Mouse (Mus musculus) spleen, adult 2 months (tissue): Measurements from ENCODE around the gene Hnrnpul1. TPM values are rescaled to one million over a fixed set of nuclear protein-coding genes. Genes with fewer than 3 reads are reported as not detected.
"Not testable (repeated sequence)": the region's sequence is repeated elsewhere in the genome, so short reads cannot be mapped to it uniquely, and the experiment has no call there.

ENCODE experiments used
- DNase-seq, 2 experiments: peaks; one replicate each; pipeline versions ENCODE4 v3.0.0 to v3.0.0-alpha.2; 2012 to 2021; ENCODE audit warnings: low spot score in 2 of 2, low read depth in 1 of 2
- H3K27ac ChIP-seq: fragments of 200-500 bp; 2 replicates; pipeline ENCODE4 v1.5.1; 2012; ENCODE audit warnings: low read length, inconsistent platforms; ENCODE audit not compliant: insufficient read depth
- H3K27me3 ChIP-seq: fragments of 200-500 bp; 2 replicates; pipeline ENCODE4 v1.6.1; 2012; ENCODE audit warnings: mild to moderate bottlenecking, moderate library complexity, low read length, inconsistent platforms; ENCODE audit not compliant: control insufficient read depth, insufficient read depth
- H3K36me3 ChIP-seq: fragments of 200-500 bp; 2 replicates; pipeline ENCODE4 v1.6.1; 2012; ENCODE audit warnings: mild to moderate bottlenecking, low read length, inconsistent platforms; ENCODE audit not compliant: control insufficient read depth, insufficient read depth
- H3K4me1 ChIP-seq: fragments of 200-500 bp; 2 replicates; pipeline ENCODE4 v1.6.1; 2011; ENCODE audit warnings: inconsistent platforms; ENCODE audit not compliant: control insufficient read depth, insufficient read depth, insufficient read length
- H3K4me3 ChIP-seq: fragments of 200-500 bp; 2 replicates; pipeline ENCODE4 v1.5.1; 2011; ENCODE audit warnings: mild to moderate bottlenecking, inconsistent platforms; ENCODE audit not compliant: insufficient read depth, insufficient read length; ENCODE audit errors: extremely low read depth
- CTCF ChIP-seq: fragments of 200-500 bp; IDR thresholded peaks from 2 replicates; pipeline ENCODE4 v1.5.1; 2011; ENCODE audit warnings: mild to moderate bottlenecking, inconsistent platforms; ENCODE audit not compliant: insufficient read depth, insufficient read length, insufficient replicate concordance; ENCODE audit errors: extremely low read depth
- POLR2A ChIP-seq: fragments of 200-500 bp; IDR thresholded peaks from 2 replicates; pipeline ENCODE4 v1.6.1; 2011; ENCODE audit warnings: low read depth, low read length, inconsistent platforms
- WGBS: fragments of 180-500 bp; shearing (Covaris S2); methylation state at CpG from one replicate; pipeline ENCODE4 v1.1.7; 2018; 5-methylcytosine and 5-hydroxymethylcytosine counted together
- polyA plus RNA-seq: library from polyadenylated mRNA; depleted of rRNA; stranded (reverse); fragments of >200 nt; gene quantifications from 2 replicates; pipeline ENCODE4 v1.2.3, GENCODE M21; 2012

Gene Hnrnpul1
- polyA plus RNA-seq, 1 experiment = 49.6 TPM

DNA sequence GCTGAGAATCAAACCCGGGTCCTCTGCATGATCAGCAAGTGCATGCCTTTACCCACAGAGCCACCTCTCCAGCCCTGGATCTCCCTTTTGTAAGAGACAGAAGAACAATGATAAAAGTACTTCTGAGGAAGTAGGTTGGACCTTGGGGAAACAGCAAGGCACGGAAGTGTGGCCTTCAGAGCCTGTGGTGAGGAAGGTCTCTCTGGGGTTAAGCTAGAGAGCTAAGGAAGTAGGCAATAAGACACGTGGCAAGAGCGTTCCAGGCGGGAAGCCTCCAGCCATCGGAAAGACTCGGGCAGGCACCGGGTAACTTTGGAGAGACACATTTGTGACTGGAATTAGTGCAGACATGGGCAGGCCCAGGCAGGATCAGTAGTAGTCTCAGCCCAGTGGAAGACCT is 40.2 kb upstream of the Hnrnpul1 start:
- DNase-seq = no peak
- Histone ChIP-seq H3K27ac (no peak overlapping the region), H3K4me1 (no peaks in the 10 kb centered on the region), H3K36me3 (no peaks in the 10 kb centered on the region), H3K27me3 (no peaks in the 10 kb centered on the region), H3K4me3 (no peak overlapping the region)
- WGBS = 80% methylated on average over 8 of the region's 8 CpGs
- no peak for TF ChIP-seq CTCF
- no peak for TF ChIP-seq POLR2A

DNA sequence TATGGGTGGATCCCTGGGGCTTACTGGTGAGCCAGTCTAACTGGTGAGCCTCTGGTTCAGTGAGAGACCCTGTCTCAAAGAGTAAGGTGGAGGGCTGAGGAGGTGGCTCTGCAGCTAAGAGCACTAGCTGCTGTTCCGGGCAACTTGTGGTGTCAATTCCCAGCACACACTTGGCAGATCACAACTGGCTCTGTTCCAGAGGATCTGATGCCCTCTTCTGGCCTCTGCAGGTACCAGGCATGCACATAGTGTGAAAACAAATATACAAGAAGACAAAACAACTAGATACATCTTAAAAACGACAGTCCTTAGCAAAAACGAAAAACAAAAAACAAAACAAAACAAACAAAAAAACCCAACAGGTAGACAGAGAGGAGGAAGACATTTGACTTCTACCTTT is 39.1 kb upstream of the Hnrnpul1 start:
- WGBS = 66% methylated on average over 3 of the region's 3 CpGs
- Histone ChIP-seq H3K4me3 (no peak overlapping the region), H3K36me3 (no peaks in the 10 kb centered on the region), H3K27ac (no peak overlapping the region), H3K27me3 (peaks cover 1% of the 10 kb centered on the region; the same call in 1 of the 2 replicates), H3K4me1 (no peaks in the 10 kb centered on the region)
- no peak for DNase-seq
- no peak for TF ChIP-seq POLR2A
- no peak for TF ChIP-seq CTCF

DNA sequence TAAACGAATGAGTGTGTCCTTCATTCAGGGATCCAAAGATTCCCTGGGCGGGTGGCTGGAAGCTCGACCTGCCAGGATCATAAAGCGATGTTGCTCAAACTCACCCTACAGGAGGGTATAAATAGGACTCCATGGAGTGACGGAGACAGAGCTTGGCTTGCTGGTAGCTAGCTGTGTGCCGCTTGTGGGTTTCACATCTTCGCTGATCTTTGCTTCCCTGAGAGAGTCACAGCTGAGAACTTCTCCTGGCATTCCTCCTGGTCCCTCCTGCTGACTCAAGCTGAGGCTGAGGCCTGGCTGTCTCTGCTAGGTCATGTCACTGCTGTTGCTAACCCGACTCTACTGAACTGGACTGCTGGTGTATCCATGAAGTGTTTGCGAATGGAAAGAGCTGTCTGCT is 38.4 kb upstream of the Hnrnpul1 start:
- H3K27ac ChIP-seq, H3K27me3 ChIP-seq, H3K4me3 ChIP-seq, DNase-seq, H3K36me3 ChIP-seq, H3K4me1 ChIP-seq: not testable (repeated sequence)
- 80% methylated on average over 9 of the region's 9 CpGs for WGBS

DNA sequence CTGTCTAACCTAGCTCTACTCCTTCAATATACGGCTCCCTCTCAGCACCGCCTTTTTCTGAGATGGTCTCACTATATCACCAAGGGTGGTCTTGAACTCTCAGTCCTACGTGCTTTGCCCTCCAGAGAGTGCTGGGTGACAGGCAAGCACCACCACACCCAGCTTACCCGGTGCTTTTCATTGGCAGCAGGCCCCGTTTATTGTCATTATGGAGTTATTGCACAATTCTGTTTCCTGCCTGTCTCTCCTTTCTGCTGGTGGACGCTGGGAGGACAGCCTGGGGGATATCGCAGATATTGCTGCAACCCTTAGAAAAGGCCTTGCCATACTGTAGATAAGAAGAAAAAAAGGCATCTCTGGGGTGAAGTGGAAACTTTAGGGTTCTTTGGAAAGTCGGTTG is 36.1 kb upstream of the Hnrnpul1 start:
- Histone ChIP-seq H3K36me3 (no peaks in the 10 kb centered on the region), H3K4me3 (no peak overlapping the region), H3K27ac (no peak overlapping the region), H3K27me3 (peaks cover 8% of the 10 kb centered on the region; the same call in 1 of the 2 replicates), H3K4me1 (peaks cover 2% of the 10 kb centered on the region; the same call in 1 of the 2 replicates)
- TF ChIP-seq CTCF = no peak
- TF ChIP-seq POLR2A = no peak
- no peak for DNase-seq
- WGBS = 57% methylated on average over 8 of the region's 8 CpGs

DNA sequence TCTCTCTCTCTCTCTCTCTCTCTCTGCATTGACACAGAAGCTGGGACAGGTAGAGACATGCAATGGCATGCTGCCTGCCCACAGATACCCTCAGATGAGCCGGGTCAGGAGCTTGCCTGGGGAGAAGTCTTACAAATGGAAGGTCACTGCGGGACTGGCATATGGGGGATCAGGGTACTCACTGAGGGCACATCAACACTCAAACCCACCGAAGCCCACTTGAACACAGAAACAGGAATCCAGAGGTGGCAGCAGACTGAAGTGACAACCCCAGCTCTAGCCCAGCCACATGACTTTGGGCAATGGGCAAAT is 34.5 kb upstream of the Hnrnpul1 start:
- H3K4me1 ChIP-seq = peaks cover 2% of the 10 kb centered on the region; the same call in 1 of the 2 replicates
- no peaks in the 10 kb centered on the region for H3K36me3 ChIP-seq
- H3K4me3 ChIP-seq = peak overlapping the region; percentile 45
- H3K27me3 ChIP-seq = peaks cover 8% of the 10 kb centered on the region; the same call in 1 of the 2 replicates
- TF ChIP-seq POLR2A = no peak
- no peak for TF ChIP-seq CTCF
- 82% methylated on average over 3 of the region's 3 CpGs for WGBS
- peak overlapping the region; percentile 37; the same call in 1 of the 2 replicates for H3K27ac ChIP-seq
- no peak for DNase-seq

DNA sequence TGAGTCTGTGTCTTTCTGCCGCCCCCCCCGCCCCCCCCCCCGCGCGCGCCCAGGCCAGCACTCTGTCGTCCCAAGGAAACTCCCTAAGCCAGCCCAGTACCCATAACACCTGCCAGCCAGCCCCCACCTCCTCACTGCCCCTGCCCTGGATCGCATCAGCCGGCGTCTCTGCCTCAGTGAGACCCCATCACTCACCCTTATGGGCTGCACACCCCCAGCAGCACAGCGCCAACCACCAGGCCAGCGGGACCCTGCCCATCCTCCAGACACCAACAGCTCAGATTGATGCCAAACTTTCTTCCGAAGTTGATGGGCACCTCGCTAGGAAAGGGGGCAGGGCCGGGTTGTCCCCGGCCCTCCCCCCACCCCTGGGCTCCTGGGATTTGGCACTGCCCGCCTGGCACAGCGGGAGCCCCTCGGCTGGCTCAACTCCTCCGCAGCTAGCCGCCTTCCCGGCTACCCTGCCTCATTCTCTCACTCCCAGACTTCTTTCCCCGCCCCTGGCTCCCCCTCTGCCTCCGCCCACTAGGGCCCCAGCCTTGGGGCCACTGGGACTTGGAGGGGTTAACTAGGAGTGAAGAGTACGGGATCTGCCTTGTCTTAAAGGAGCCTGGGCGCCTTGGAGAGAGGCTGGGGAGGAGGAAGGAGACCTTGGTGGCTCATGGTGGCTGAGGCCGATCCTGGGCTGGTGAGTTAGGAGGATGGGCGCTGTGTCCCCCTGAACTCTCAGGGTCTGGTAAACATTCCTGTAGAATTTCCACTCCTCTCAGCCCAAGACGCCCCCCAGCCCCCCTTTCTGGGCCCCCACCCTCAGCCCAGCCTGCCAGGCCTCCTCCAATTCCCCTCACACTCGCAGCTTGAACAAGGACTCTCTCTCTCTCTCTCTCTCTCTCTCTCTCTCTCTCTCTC is 33.9 kb upstream of the Hnrnpul1 start, which contains the start of gene Axl:
Gene Axl (minus strand): TSS at position 486 of the 909 bp plus-strand sequence.
- 15% methylated on average over 30 of the region's 30 CpGs for WGBS
- H3K4me3 ChIP-seq = peak within 1 kb of the TSS; percentile 45
- peaks cover 2% of the 10 kb centered on the region; the same call in 1 of the 2 replicates for H3K4me1 ChIP-seq
- no peaks in the 10 kb centered on the region for H3K36me3 ChIP-seq
- peak within 1 kb of the TSS; percentile 64 for H3K27ac ChIP-seq
- no peak for DNase-seq
- TF ChIP-seq POLR2A (no peak), CTCF (no peak)
- peaks cover 8% of the 10 kb centered on the region; the same call in 1 of the 2 replicates for H3K27me3 ChIP-seq

DNA sequence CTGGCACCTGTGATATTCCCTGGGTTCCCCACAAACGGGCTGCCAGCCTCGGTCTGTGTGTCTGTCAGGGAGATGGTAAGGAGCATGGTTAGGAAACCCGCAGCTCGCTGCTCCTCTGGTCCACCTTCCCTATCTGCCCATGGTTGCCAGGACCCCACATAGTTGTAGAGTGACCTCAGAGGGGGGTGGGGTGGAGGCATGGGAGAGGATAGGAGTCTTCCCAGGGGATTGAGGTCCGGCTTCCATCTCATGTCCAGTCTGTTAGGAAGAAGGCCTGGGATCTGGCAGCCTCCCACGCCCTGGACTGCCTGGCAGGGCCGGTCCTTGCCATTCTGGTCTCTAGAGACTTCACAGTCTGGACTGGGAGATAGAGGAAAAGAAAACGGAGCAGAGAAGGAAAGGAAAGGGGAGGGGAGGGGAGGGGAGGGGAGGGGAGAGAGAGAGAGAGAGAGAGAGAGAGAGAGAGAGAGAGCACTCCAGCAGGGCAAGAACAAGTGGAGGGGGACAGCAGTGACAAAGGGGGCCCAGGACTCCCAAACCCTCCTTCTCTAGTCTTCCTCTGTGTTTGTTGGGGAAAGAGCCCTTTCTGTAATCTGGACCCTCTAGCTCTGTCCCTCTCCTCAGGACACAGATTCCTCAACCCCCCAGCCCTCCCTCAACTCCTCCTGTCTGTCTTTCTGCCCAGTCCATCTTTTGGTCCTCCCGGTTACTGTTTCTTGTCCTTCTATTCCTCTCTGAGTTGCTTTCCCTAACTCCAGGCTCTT is 33.1 kb upstream of the Hnrnpul1 start:
- H3K4me1 ChIP-seq = peaks cover 2% of the 10 kb centered on the region; the same call in 1 of the 2 replicates

More for the DNA sequence above, 33.1 kb upstream of the Hnrnpul1 start:
- peak overlapping the region; percentile 64 for H3K27ac ChIP-seq
- TF ChIP-seq CTCF = no peak
- no peak for TF ChIP-seq POLR2A
- WGBS = 69% methylated on average over 8 of the region's 9 CpGs
- H3K36me3 ChIP-seq = no peaks in the 10 kb centered on the region
- H3K27me3 ChIP-seq = peaks cover 8% of the 10 kb centered on the region; the same call in 1 of the 2 replicates
- no peak for DNase-seq
- H3K4me3 ChIP-seq = peak overlapping the region; percentile 24; the same call in 1 of the 2 replicates
